Mouse (Mus musculus): ENCODE results near the gene Klc3. TPM values are rescaled to one million over a fixed set of nuclear protein-coding genes. Genes with fewer than 3 reads are reported as not detected.

Gene Klc3
- polyA plus RNA-seq, 1 experiment = 1.3 TPM

GRCm38 (mm10) chr7:19411783-19412182, 7.9 kb upstream of the Klc3 start:
- Histone ChIP-seq H3K36me3 (replicated peaks; ENCODE audit: low read length) (no peaks in the 10 kb centered on the region), H3K27me3 (replicated peaks) (peaks cover 62% of the 10 kb centered on the region), H3K9me3 (peaks cover 9% of the 10 kb centered on the region), H3K4me1 (peaks cover 17% of the 10 kb centered on the region), H3K4me3 (replicated peaks) (no peak overlapping the region)
- TF ChIP-seq FLI1 (IDR thresholded peaks at IDR 0.05; ENCODE audit: low read length) = no peak
- TF ChIP-seq GATA1 (IDR thresholded peaks at IDR 0.05; ENCODE audit: borderline replicate concordance, low read length) = no peak

GRCm38 (mm10) chr7:19410766-19411344, 7.0 kb upstream of the Klc3 start:
- peaks cover 18% of the 10 kb centered on the region for H3K4me1 ChIP-seq
- no peak overlapping the region for H3K4me3 ChIP-seq (replicated peaks)
- peaks cover 55% of the 10 kb centered on the region for H3K27me3 ChIP-seq (replicated peaks)
- no peak for TF ChIP-seq GATA1 (IDR thresholded peaks at IDR 0.05; ENCODE audit: borderline replicate concordance, low read length)
- no peak for TF ChIP-seq FLI1 (IDR thresholded peaks at IDR 0.05; ENCODE audit: low read length)
- peaks cover 9% of the 10 kb centered on the region for H3K9me3 ChIP-seq
- no peaks in the 10 kb centered on the region for H3K36me3 ChIP-seq (replicated peaks; ENCODE audit: low read length)

- H3K9me3 ChIP-seq = peaks cover 9% of the 10 kb centered on the region
Measured at GRCm38 (mm10) chr7:19409753-19410152, 5.8 kb upstream of the Klc3 start.

GRCm38 (mm10) chr7:19405417-19405816, 1.5 kb upstream of the Klc3 start:
- Histone ChIP-seq H3K9me3 (peaks cover 12% of the 10 kb centered on the region), H3K4me3 (replicated peaks) (peak overlapping the region; percentile 86), H3K27me3 (replicated peaks) (peaks cover 39% of the 10 kb centered on the region), H3K36me3 (replicated peaks; ENCODE audit: low read length) (no peaks in the 10 kb centered on the region), H3K4me1 (peaks cover 41% of the 10 kb centered on the region)
- TF ChIP-seq GATA1 (IDR thresholded peaks at IDR 0.05; ENCODE audit: borderline replicate concordance, low read length) (no peak), FLI1 (IDR thresholded peaks at IDR 0.05; ENCODE audit: low read length) (no peak)

More at GRCm38 (mm10) chr7:19409753-19410152, 5.8 kb upstream of the Klc3 start:
- Histone ChIP-seq H3K4me1 (peaks cover 22% of the 10 kb centered on the region), H3K27me3 (replicated peaks) (peaks cover 45% of the 10 kb centered on the region), H3K4me3 (replicated peaks) (no peak overlapping the region), H3K36me3 (replicated peaks; ENCODE audit: low read length) (no peaks in the 10 kb centered on the region)
- TF ChIP-seq FLI1 (IDR thresholded peaks at IDR 0.05; ENCODE audit: low read length) (no peak), GATA1 (IDR thresholded peaks at IDR 0.05; ENCODE audit: borderline replicate concordance, low read length) (no peak)

- H3K4me1 ChIP-seq = peaks cover 46% of the 10 kb centered on the region
- peaks cover 13% of the 10 kb centered on the region for H3K9me3 ChIP-seq
- H3K27me3 ChIP-seq (replicated peaks) = peaks cover 41% of the 10 kb centered on the region
- no peaks in the 10 kb centered on the region for H3K36me3 ChIP-seq (replicated peaks; ENCODE audit: low read length)
- TF ChIP-seq FLI1 (IDR thresholded peaks at IDR 0.05; ENCODE audit: low read length) (no peak), GATA1 (IDR thresholded peaks at IDR 0.05; ENCODE audit: borderline replicate concordance, low read length) (no peak)
- peak within 1 kb of the TSS; percentile 93 for H3K4me3 ChIP-seq (replicated peaks)
Measured at GRCm38 (mm10) chr7:19404476-19404875, 572 bp upstream of the Klc3 start, which contains the start of gene Ckm. Gene Ckm (plus strand): TSS chr7:19404776.

- TF ChIP-seq FLI1 (IDR thresholded peaks at IDR 0.05; ENCODE audit: low read length) = no peak
- no peak for TF ChIP-seq GATA1 (IDR thresholded peaks at IDR 0.05; ENCODE audit: borderline replicate concordance, low read length)
- peak overlapping the region; percentile 53 for H3K4me3 ChIP-seq (replicated peaks)
- peaks cover 49% of the 10 kb centered on the region for H3K4me1 ChIP-seq
- H3K36me3 ChIP-seq (replicated peaks; ENCODE audit: low read length) = no peaks in the 10 kb centered on the region
- H3K9me3 ChIP-seq = peaks cover 13% of the 10 kb centered on the region
- peaks cover 44% of the 10 kb centered on the region for H3K27me3 ChIP-seq (replicated peaks)
Measured at GRCm38 (mm10) chr7:19402535-19403112, 1.3 kb downstream of the Klc3 start.

- TF ChIP-seq FLI1 (IDR thresholded peaks at IDR 0.05; ENCODE audit: low read length) (no peak), GATA1 (IDR thresholded peaks at IDR 0.05; ENCODE audit: borderline replicate concordance, low read length) (no peak)
- H3K4me3 ChIP-seq (replicated peaks) = no peak overlapping the region
Measured at GRCm38 (mm10) chr7:19400946-19401345, 3.0 kb downstream of the Klc3 start.

GRCm38 (mm10) chr7:19399496-19400280, 4.2 kb downstream of the Klc3 start:
- Histone ChIP-seq H3K4me1 (peaks cover 40% of the 10 kb centered on the region), H3K9me3 (peaks cover 13% of the 10 kb centered on the region), H3K27me3 (replicated peaks) (peaks cover 44% of the 10 kb centered on the region), H3K36me3 (replicated peaks; ENCODE audit: low read length) (peaks cover 15% of the 10 kb centered on the region), H3K4me3 (replicated peaks) (peak overlapping the region; percentile 62)
- TF ChIP-seq FLI1 (IDR thresholded peaks at IDR 0.05; ENCODE audit: low read length) = no peak
- TF ChIP-seq GATA1 (IDR thresholded peaks at IDR 0.05; ENCODE audit: borderline replicate concordance, low read length) = no peak

More at GRCm38 (mm10) chr7:19400946-19401345, 3.0 kb downstream of the Klc3 start:
- Histone ChIP-seq H3K4me1 (peaks cover 49% of the 10 kb centered on the region), H3K27me3 (replicated peaks) (peaks cover 44% of the 10 kb centered on the region), H3K9me3 (peaks cover 13% of the 10 kb centered on the region), H3K36me3 (replicated peaks; ENCODE audit: low read length) (peaks cover 2% of the 10 kb centered on the region)

GRCm38 (mm10) chr7:19394484-19394883, 9.4 kb downstream of the Klc3 start:
- H3K4me1 ChIP-seq = peaks cover 13% of the 10 kb centered on the region
- no peak overlapping the region for H3K4me3 ChIP-seq (replicated peaks)
- TF ChIP-seq FLI1 (IDR thresholded peaks at IDR 0.05; ENCODE audit: low read length) (no peak), GATA1 (IDR thresholded peaks at IDR 0.05; ENCODE audit: borderline replicate concordance, low read length) (no peak)
- peaks cover 66% of the 10 kb centered on the region for H3K36me3 ChIP-seq (replicated peaks; ENCODE audit: low read length)
- H3K27me3 ChIP-seq (replicated peaks) = peaks cover 11% of the 10 kb centered on the region
- no peaks in the 10 kb centered on the region for H3K9me3 ChIP-seq
